Mouse (Mus musculus): ENCODE data around the gene Mipep. TPM values are rescaled to one million over a fixed set of nuclear protein-coding genes. Genes with fewer than 3 reads are reported as not detected.

The Mipep gene
- total RNA-seq, 2 experiments from 2014 or later, result 26.2 to 28.4 TPM

- intact Hi-C loops (cut with DNase I; ENCODE audit: low total_unique reads), result no loop called here
- DNase-seq, result no peak
These were observed 122.3 kb downstream of the Mipep start for GRCm38 (mm10) chr14:60906421-60907374.

DNA sequence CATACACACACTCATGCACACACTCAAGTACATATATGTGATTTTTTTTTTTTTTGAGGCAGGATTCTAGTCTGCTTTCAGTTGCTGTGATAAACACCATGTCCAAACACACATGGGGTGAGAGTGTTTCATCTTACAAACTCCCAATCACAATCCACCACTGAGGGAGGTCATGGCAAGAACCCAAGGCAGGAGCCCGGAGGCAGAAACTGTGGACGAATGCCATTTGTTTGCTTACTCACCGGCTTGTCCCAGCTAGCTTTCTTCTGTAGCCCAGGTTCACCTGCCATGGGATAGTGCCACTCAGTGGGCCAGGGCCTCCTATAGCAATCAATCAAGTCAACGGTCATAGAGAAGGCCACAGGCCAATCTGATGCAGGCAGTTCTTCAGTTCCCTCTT is 125.0 kb downstream of the Mipep start:
- no peak for DNase-seq
- intact Hi-C loops (cut with DNase I; ENCODE audit: low total_unique reads), result no loop called here

DNA sequence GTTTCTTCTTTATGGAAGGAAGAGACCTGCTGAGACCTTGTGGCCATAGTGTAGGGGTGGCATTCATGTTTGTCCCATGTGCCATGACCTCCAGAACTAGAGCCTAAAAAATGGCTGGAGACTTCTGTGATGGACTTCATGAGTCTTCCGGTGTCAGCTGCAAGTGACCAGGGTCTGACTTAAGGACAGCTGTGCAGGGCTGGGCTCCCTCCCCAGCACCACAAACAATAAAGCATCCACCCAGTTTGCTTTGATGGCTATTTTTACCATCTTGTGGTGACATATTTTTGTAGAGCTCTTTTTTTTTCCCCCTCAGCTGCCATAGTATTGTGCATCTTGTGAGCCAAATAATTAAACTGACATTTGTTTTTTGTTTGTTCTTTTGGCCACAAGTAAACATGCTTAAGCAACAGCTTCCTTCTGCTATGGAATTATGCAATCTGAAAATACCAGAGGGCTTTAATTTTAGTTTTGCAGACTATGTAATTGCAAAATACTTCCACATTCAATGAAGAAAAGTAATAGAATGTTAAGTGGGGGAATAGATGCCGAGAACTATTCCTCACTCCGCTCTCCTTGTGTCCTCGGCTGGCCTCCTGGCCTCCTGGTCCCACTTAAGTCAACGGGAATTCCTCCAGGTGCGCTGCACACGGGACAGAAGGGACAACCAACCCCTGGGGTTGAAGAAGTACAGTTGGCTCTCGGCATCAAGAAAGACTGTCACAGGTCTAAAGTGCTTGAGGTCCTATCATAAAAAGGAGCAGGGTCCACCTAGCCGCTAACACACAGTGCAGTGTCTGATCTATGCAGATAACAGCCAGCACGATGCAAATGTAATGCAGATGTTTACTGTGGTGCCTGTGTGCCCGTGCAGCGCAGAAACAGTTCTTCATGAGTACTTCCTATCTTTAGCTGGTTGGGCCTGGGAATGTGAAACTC is 126.4 kb downstream of the Mipep start:
- intact Hi-C loops (cut with DNase I; ENCODE audit: low total_unique reads), result no loop called here
- DNase-seq, result no peak

GRCm38 (mm10) chr14:60912981-60913468 is 128.7 kb downstream of the Mipep start:
- intact Hi-C loops (cut with DNase I; ENCODE audit: low total_unique reads), result no loop called here
- DNase-seq, result no peak

DNA sequence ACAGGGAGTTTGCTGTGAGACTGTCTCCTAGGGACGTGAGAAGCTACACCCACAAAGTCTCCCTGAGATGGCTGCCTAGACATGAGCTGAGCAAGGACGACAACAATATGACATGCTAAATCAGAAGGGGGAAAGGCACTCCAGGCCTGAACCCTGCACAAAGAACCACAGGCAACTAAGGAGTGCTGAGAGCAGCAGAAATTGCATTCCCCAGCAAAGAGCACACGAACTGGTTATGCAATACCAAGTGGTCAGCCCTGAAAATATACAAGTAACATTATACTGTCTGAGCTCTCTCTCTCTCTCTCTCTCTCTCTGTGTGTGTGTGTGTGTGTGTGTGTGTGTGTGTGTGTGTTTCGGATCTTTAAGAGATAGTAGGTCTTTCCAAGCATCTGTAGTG is 132.3 kb downstream of the Mipep start:
- intact Hi-C loops (cut with DNase I; ENCODE audit: low total_unique reads), result no loop called here
- no peak for DNase-seq

DNA sequence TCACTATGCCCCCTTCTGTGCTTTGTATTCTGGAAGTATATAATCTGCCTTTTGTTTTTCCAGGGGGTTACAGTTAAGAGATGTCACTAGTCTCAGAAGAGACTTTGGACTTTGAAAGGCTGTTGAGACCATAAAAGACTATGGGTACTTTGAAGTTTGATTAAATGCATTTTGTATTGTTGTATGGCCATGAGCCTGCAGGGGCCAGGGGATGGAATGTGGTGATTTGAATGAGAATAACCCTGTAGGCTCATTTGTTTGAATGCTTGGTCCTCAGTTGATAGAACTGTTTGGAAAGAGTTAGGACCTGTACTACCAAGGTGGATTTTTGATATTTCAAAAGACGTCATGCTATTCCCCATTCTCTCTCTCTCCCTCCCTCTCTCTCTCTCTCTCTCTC is 141.6 kb downstream of the Mipep start:
- DNase-seq, result no peak
- intact Hi-C loops (cut with DNase I; ENCODE audit: low total_unique reads), result no loop called here

GRCm38 (mm10) chr14:60935705-60936104 is 151.3 kb downstream of the Mipep start:
- intact Hi-C loops (cut with DNase I; ENCODE audit: low total_unique reads), result no loop called here
- DNase-seq, result no peak

GRCm38 (mm10) chr14:60937481-60938039 is 153.2 kb downstream of the Mipep start:
- intact Hi-C loops (cut with DNase I; ENCODE audit: low total_unique reads), result no loop called here
- DNase-seq, result no peak

Other genes starting within 250 kb of the Mipep start
- 10 to 100 TPM in 1 of 2 experiments, 1 to 10 TPM in 1; 8.4 to 15.3 TPM for gene Spata13, start 150.6 kb upstream of the Mipep start, total RNA-seq (2021)
- gene C1qtnf9, start 16.4 kb upstream of the Mipep start, total RNA-seq (2021), result 10 to 100 TPM; 32.0 to 41.9 TPM

Data from gastrocnemius, postnatal 14 days (tissue).